Mouse (Mus musculus): ENCODE results near the gene Abl1.

Gene Abl1

DNA sequence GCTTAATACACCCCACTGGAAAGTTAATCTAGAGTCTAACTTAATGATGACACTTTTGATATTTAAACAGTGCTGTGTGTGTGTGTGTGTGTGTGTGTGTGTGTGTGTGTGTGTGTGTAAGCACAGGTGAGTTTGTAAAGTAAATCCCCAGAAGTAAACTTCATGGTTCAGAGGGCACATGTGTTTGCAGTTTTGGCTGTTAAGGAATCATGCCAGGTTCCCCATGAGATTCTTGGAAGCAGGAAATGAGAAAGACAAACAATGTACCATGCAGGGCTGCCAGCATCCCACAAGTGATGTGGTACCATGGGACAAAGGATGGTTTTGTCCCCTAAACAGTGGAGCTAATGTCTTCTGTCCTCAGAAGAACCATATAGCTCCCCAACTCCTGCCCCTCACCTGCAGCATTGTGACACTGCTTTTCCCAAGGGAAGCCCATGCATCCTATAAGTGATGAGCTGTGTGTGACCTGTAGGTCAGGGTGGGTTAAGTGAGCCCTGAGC lies 57.6 kb downstream of the Abl1 start:
- no peak for DNase-seq (ENCODE audit: low spot score in 2 of 2)

GRCm38 (mm10) chr2:31746835-31747234 lies 58.7 kb downstream of the Abl1 start:
- no peak for DNase-seq (ENCODE audit: low spot score in 2 of 2)

DNA sequence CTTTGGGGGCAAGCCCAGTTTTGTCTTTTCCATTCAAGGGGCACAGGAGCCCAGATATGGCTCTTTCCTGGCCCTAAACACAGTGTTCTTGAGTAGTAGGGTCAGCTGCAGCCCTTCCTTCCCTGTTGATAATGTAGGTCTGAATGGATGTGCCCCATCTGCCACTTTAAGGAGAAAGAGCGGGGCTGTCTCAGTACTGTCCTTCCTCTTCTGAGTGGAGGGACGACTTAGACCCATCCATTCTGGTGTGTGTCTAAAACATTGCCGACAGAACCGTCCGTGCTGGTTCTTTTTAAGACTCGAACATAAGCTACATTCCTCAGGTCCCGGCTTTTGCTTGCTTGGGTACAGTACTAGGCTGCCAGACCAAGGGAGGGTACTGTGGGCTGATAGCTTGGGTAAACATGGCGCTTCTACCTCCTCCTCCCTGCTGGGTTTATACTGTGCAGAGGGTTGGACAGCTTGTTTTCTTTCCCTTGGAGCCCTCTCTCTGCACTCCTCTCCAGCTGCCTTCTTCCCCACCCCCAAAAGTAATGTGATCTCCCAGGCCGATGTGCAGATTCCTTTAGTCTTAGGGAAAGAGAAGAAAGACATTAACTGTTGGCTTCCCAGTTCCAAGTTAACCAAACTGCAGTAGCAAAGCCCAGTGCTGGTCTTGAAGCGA lies 61.0 kb downstream of the Abl1 start:
- DNase-seq (ENCODE audit: low spot score in 2 of 2): peak in 1 of 2 experiments; percentile 67

GRCm38 (mm10) chr2:31750133-31750532 lies 62.0 kb downstream of the Abl1 start:
- no peak for DNase-seq (ENCODE audit: low spot score in 2 of 2)

- no peak for DNase-seq (ENCODE audit: low spot score in 2 of 2)
Measured at GRCm38 (mm10) chr2:31757472-31757871, 69.3 kb downstream of the Abl1 start.

- DNase-seq (ENCODE audit: low spot score in 2 of 2): no peak
Measured at GRCm38 (mm10) chr2:31758966-31759365, 70.8 kb downstream of the Abl1 start.

- peak; percentile 84 to 90 for DNase-seq (ENCODE audit: low spot score in 2 of 2)
Measured at GRCm38 (mm10) chr2:31759751-31760460, 71.7 kb downstream of the Abl1 start.

DNA sequence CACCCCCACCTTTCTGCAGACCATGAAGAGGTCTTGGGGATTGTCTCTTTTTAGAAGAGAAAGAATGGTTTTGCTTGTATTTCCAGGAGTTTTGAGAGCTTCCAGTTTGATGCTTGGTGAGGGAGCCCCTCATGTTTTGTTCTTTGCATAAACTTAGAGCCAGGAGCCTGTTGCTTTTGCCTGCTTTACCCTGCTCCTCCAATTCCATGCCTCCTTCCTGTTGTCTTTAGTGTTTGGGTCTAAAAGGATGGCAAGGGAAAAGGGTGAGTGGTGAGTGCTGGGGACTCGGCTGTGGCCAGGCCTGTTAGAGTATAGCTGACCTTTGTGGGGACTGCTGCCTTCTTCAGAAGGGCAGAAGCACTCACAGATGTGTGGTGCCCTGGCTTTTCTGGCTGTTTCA lies 72.3 kb downstream of the Abl1 start:
- DNase-seq (ENCODE audit: low spot score in 2 of 2): no peak

DNA sequence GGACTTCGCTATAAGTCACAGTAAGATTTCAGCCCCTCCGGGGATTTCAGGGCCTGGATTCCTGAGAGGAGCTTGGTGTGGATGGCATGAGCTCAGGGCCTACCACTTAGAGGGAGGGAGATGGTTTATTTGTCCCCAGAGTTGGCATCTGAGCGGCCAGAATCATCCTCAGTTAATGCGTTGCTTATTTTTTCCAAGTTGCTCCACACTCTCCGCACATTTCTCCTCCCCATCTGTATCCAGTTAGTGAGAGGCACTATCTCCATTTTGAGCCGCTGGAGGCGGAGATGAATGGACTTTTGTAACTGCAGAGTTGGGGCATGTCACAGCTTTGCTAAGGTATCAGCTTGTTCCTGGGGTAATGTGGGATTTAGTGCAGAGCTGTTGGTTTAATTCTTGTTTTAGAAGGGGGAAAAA lies 72.9 kb downstream of the Abl1 start:
- no peak for DNase-seq (ENCODE audit: low spot score in 2 of 2)

DNA sequence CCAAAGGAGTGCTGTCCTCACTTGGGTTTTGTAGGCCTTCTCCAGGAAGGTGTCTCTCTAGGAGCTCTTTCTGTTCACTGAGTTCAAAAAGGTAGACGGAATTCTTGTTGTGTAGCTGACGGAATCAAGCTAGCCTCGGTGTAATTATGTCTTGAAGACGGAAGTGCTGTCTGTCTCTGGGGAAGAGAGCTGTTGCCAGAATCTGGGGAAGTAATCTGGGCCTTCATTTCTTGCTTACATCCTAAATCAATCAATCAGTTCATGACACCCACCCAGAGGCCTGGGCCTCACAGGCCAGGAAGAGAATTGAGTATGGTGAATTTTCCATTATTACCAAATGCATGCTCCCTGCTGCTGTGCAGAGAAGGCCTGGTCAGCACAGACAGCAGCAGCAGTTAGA lies 73.4 kb downstream of the Abl1 start:
- no peak for DNase-seq (ENCODE audit: low spot score in 2 of 2)

GRCm38 (mm10) chr2:31762155-31762554 lies 74.0 kb downstream of the Abl1 start:
- no peak for DNase-seq (ENCODE audit: low spot score in 2 of 2)

DNA sequence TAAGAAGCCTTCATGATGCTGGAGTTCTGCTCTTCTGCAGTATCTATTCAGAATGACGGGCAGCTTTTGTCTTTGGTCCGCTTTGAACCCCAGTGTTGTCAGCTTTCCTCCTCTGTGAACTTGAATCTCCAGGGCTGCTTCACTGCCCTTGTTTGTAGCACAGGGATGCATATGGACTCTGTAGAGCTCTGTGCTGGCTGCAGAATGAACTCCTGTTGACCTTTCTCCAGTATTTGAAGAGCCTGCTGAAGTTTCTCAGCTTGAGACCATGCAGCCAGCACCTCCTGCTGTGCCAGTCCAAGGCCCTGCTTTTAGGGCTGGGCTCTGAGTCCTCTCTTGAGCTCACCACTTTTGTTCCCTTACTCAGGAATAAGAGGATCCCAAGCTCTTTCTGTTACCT lies 74.7 kb downstream of the Abl1 start:
- no peak for DNase-seq (ENCODE audit: low spot score in 2 of 2)

- DNase-seq (ENCODE audit: low spot score in 2 of 2): no peak
Measured at GRCm38 (mm10) chr2:31763271-31763670, 75.1 kb downstream of the Abl1 start.

- no peak for DNase-seq (ENCODE audit: low spot score in 2 of 2)
Measured at GRCm38 (mm10) chr2:31767104-31767503, 78.9 kb downstream of the Abl1 start.

DNA sequence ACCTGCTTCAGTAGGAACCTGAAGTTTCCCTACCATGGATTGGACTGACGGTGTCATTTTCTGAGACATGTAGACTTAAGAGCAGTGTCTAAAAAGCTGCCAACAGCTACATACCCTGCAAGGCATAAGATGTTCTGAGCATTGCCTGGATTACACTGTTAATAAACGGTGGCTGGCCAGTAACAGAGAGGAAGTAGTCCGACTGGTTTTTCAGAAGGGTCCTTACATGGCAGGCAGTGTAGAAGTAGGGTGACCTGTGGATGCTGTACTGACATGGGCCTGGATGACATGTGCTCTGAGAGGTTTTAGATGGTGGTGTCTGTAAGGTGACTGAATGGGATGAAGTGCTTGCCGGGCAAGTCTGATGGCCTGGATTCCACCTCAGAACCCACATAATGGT lies 79.6 kb downstream of the Abl1 start:
- no peak for DNase-seq (ENCODE audit: low spot score in 2 of 2)

DNA sequence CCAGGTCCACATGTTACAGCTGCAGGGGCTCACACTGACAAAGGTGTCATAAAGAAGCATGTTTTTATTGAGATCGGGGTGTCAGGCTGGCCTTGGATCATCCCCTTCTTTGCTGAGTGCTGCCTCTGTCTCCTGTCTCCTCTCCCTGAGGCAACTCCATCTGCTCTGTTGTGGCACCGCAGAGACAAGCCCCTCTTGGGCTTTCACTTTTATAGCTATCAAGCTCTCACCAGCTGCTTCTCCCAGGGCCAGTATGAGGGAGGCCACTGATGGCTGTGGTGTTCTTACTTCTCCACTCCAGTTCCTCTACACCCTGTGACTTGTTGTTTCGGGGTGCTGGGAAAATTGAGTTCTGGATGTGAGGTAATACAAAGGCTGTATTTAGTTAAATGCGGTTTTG lies 80.9 kb downstream of the Abl1 start:
- DNase-seq (ENCODE audit: low spot score in 2 of 2): no peak

DNA sequence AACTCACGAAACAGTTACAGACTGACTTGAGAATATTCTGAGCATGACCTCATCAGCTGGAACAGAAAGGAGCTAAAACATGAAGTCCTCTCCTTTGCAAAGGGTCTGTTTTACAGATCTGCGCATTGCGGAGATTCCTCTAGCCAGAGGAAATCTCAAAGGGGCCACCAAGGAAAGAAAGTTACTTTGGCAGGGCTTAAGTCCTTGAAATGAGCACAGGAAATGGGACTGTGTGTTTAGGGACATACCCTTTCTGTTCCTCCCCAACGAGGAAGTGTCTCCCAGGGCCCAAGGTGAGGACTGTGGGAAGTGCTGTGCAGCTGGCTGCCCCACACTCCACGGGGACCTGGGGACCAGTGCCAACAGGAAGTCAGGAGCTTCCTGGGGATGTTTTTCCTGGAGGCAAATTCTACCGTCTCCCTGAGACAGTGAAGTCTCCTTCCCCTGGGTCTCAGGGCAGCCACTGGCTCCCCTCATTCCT lies 81.5 kb downstream of the Abl1 start:
- peak in 1 of 2 experiments; percentile 34 for DNase-seq (ENCODE audit: low spot score in 2 of 2)

DNA sequence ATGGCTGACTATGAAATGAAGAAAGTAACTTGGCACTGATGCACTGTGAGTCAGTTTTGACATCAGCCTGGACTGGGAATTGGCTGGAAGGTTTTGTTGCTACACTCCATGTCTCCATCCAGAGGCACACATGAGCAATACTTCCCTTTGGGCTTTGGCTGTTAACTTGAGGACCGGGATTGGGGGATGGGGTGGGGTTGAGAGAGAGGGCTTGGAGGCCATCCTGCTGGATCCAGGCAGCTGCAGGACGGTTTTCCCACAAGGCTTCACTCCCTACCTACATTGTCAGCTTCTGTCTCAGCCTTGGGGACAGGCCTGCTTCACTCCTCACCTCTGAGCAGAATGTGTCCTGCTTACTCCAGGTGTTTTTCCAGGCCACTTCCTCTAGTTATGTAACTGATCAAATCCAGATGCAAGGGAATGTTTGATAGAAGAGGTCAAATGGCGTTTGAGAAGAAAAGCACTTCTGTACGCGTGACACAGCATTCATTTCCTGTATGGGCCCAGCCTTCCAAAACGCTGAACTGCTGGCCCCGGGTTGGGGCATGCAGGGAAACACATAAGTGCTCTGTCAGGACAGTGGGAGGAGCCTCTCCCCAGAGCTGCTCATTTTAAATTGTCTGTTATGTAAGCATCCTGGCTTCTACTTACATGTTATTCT lies 82.7 kb downstream of the Abl1 start:
- peak; percentile 50 to 68 for DNase-seq (ENCODE audit: low spot score in 2 of 2)

- DNase-seq (ENCODE audit: low spot score in 2 of 2): no peak
Measured at GRCm38 (mm10) chr2:31776479-31776878, 88.3 kb downstream of the Abl1 start.

GRCm38 (mm10) chr2:31779258-31779657 lies 91.1 kb downstream of the Abl1 start:
- no peak for DNase-seq (ENCODE audit: low spot score in 2 of 2)

- no peak for DNase-seq (ENCODE audit: low spot score in 2 of 2)
Measured at GRCm38 (mm10) chr2:31782958-31783602, 94.9 kb downstream of the Abl1 start.

- DNase-seq (ENCODE audit: low spot score in 2 of 2): peak; percentile 58 to 72
Measured at GRCm38 (mm10) chr2:31785074-31785473, 96.9 kb downstream of the Abl1 start.

Data from urinary bladder, postnatal 4 days (tissue).